Mouse (Mus musculus): ENCODE results near the gene Pafah1b3.

The Pafah1b3 gene

DNA sequence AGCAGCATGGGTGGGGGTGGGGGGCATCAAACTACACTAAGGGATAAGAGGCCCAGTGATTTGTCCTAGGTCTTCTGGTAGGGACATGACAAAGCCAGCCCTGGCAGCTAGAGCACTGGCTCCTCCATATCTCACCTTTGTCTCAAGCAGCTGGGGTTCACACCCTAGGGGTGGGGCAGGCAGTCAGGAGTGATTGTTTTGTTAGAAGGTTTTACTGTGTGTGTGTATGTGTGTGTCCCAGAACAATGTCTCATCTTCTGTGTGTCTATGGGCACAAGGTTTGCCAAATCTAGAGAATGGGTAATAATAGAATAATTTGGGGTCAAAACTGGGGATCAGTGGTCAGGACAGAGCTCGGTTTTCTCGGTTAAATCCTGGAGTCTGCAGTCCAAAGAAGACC, 7.7 kb upstream of the Pafah1b3 start:
- no peak for DNase-seq

DNA sequence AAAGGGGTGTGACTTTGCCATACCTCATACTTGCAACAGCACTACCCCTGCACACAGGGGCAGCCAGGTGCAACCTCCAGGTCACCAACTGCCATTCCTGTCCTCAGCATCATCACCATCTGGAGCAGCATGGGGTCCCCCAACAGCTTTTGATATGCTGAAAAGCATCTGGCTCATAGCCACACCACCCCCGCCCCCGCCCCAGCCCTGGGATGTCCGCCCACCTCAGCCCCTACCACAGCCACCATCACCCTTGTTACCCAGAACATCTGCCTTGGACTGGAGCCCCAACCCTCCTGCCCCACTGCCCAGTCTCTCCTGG, 5.9 kb upstream of the Pafah1b3 start:
- no peak for DNase-seq

DNA sequence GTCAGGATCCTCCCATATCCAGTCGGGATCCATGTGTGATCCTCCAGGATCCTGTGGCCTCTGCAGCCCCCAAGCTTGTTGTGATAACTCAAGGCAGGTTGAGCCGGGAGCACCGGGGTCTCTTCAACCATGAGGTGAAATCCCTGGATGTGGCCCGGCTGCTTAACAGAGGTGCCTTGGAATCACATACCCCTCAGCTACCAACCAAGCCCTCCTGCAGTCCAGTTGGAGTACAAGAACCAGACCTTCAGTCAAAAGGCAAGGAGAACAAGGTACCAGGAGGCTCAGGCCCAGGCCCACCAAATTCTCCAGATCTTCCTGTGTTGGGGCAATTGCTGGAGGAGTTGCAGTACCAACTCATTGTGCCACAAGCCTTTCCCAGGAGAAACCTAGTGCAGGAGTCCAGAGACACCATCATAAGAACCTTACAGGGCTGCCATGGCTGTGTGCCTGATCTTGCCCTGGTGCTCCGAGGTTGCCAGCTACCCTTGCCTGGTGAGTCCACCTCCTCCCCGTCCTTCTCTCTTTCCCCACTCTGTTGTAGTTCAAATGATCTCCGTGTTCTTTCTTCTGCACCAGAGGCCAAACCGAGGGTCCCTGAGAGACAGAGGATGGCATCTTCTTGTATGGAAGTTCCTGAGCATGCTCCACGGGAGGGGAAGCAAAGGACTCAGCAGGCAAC, 5.4 kb upstream of the Pafah1b3 start:
- DNase-seq = no peak

DNA sequence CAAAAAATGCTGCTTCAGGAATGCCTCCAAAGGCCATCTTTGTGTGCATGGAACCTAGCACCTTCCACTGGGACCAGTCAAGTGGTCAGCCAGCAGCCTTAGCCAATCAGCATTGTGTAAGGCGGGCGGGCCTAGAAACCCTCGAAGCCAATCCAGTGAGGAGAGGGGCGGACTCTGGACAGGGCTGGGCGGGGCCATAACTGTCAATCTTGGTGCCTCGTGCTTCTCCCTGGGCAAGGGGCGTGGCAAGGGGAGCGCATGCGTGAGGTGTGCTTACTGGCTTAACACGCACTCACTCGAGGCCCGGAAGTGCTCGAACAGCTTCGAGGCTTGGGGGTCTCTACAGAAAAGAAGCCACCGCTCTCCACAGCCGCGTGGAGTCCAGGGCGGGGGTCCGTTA, 3.3 kb upstream of the Pafah1b3 start, which contains the start of gene Prr19:
Gene Prr19, plus strand, starts transcription at position 349 of the 400 bp plus-strand sequence.
- DNase-seq = peak in 1 of 2 experiments; percentile 18

DNA sequence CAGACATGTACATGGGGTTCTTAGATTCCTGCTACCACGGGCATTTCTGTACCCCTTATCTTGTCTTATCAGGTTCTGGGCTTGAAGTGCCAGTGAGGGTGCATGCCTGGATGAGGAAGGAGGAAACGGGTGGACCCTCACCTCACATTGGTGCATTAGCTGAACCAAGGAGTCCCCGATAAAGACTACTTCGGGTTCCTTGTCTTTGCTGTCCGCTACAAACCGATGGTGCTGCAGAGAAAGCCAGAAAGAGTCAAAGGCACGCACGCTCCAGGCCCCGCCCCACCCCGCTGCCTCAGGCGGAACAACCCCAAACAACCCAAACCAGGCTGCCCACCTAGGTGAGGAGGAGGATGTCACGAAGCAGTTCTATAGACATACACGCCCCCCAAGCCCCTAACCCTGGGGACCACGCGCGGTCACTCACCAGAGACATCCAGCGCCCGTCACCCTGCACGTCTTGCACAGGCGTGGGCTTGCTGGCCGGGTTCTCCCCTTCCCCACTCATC, 787 bp downstream of the Pafah1b3 start:
- peak in 1 of 2 experiments; percentile 63 for DNase-seq

DNA sequence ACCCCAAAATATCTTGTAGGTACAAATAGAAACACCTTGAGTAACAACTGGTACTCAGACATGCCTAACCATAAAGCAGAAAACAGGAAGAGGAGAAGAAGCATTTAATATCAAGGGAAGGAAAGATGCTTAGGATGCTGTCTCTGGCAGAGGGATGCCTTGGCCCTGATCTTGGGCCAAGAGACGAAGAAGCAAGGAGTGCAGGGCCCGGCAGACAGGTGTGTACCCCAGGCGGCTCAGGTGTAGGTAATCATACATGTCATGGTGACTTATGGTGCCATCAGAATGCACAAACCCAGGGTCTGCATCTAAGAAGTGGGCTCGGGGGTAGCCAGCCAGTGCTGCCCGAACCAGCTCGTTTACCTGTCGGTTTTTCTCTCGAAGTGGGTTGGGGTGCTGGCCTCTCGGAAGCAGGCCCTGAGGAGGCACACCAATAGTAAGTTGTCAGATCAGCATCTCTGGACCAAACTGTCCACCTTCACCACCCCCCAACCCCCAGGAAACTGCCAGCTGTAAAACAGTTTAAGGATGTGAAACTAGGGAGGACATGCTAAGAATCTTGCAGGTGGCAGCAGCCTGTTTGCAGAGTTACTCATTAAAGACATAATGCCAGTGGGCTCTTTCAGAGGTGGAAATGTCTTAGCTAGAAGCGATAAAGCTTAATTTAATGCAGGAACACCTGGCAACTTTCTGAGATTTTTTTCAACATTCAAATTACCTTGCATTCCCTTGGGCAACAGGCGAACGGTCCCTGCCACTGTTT, 2.6 kb downstream of the Pafah1b3 start:
- no peak for DNase-seq

DNA sequence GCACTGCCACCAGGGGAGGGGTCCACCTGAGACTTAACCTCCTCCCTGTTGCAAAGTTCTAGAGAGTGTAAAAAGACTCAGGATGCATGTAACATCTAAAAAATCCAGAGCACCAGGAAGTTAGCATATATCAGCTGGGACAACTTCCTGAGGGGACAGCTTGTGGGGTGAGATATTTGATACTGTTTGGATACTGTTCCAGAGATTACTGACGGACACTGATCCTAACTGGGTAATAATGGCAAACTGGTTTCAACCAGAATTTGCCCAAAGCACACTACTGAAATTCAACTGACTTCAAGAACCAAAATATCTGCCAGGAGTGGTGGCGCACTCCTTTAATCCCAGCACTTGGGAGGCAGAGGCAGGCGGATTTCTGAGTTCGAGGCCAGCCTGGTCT, 3.3 kb downstream of the Pafah1b3 start:
- DNase-seq = no peak

DNA sequence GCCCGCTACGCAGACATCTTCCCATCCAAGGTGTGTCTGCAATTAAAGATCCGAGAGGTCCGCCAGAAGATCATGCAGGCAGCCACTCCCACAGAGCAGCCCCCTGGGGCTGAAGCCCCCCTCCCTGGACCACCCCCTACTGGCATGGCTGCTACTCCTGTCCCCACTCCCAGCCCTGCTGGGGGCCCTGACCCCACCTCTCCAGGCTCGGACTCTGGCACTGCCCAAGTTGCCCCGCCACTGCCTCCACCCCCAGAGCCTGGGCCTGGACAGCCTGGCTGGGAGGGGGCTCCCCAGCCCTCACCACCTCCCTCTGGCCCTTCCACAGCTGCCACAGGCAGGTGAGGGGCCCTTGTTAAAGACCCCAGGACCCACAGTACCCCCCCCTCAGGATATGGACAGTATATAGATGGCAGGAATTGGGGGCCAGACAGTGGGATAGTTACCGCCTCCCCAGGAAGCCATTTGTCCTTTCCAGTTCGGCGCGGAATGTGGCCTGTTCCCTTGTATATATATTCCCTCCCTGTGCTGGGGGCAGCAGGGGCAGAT, 4.5 kb downstream of the Pafah1b3 start:
- no peak for DNase-seq

DNA sequence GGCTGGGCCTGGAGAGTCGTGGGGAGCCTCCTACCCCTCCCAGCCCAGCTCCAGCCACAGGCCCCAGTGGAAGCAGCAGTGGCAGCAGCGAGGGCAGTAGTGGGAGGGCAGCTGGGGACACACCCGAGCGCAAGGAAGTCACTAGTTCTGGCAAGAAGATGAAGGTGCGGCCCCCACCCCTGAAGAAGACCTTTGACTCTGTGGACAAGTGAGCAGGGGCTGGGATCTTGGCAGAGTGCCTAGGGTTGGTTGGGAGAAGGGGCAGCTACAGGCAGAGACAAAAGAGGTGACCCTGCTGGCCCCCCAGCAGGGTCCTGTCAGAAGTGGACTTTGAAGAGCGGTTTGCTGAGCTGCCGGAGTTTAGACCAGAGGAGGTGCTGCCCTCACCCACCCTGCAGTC, 5.7 kb downstream of the Pafah1b3 start:
- no peak for DNase-seq

DNA sequence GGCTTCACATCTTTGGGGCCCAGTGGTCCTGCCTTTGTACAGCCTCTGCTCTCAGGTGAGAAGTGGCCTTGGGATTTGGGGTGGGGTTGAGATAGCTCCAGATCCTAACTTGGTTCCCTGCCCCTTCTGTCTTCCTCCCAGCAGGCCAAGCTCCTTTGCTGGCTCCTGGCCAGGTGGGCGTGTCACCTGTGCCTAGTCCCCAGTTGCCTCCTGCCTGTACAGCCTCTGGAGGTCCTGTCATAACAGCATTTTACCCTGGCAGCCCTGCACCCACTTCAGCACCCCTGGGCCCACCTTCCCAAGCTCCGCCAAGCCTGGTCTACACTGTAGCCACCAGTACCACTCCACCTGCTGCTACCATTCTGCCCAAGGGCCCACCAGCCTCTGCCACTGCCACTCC, 6.9 kb downstream of the Pafah1b3 start:
- DNase-seq = peak in 1 of 2 experiments; percentile 18

DNA sequence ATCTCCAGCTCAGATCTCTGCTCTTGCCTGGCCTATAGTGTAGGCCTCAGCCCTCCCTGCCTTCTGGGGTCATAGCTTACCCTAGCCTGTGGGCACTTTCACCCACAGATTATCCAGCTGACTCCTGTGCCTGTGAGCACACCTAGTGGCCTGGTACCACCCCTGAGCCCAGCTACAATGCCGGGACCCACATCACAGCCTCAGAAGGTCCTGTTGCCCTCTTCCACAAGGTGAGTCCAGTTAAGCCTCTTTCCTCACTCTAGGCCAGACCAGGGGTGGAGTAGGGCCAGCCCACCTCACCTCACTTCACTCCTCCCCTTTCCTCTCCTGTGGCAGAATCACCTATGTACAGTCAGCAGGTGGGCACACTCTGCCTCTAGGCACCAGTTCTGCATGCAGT, 7.3 kb downstream of the Pafah1b3 start:
- DNase-seq = no peak

DNA sequence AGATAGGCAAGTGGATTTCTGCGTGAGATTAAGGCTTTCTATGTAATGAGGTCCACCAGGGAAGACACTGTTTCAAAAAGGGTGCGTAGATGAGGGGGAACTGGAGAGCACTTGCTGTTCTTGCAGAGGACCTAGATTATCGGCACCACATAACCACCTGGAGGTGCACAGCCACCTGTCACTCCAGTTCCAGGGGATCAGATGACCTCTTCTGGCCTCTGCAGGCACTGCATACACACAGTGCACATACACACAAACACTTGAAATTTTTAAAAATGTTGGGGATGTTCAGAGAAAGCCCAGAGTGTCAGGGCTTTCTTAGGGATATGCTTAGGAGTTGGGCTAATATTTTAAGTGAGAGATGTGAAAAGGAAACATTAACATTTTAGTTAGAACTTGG, 7.9 kb downstream of the Pafah1b3 start:
- no peak for DNase-seq

DNA sequence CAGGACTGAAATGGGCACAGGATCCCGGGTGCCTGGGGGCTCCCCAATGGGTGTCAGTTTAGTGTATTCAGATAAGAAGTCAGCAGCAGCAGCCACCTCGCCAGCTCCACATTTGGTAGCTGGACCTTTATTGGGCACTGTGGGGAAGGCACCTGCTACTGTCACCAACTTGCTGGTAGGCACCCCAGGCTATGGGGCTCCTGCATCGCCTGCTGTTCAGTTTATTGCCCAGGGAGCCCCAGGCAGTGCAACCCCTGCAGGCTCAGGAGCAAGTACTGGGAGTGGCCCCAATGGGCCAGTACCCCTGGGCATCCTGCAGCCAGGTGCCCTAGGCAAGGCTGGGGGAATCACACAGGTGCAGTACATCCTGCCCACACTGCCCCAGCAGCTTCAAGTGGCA, 9.1 kb downstream of the Pafah1b3 start:
- no peak for DNase-seq

DNA sequence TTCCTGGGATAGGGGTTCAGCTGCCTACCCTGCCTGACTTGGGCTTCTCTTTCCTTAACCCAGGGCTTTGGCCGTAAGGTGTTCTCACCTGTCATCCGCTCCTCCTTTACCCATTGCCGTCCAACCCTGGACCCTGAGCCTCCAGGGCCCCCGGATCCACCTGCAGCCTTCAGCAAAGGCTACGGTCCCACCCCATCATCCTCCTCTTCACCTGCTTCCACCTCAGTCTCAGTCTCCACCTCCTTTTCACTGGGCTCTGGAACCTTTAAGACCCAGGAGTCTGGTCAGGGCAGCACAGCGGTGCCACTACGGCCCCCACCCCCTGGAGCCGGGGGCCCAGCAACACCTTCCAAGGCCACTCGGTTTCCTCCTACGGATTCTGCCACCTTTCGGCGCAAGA, 9.8 kb downstream of the Pafah1b3 start:
- no peak for DNase-seq

DNA sequence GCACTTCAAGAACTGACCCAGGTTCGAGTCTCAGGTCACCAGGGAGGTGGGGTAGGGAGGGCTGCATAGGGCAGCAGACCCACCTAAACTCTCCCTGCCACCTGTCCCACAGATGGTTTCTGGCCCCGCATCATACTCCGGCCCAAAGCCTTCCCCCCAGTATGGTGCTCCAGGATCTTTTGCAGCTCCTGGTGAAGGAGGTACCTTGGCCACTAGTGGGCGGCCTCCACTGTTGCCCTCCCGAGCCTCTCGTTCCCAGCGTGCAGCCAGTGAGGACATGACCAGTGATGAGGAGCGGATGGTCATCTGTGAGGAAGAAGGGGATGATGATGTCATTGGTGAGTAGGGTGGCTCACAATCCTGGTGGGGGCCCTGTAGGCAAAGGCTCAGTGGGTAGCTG, 10.8 kb downstream of the Pafah1b3 start:
- no peak for DNase-seq

DNA sequence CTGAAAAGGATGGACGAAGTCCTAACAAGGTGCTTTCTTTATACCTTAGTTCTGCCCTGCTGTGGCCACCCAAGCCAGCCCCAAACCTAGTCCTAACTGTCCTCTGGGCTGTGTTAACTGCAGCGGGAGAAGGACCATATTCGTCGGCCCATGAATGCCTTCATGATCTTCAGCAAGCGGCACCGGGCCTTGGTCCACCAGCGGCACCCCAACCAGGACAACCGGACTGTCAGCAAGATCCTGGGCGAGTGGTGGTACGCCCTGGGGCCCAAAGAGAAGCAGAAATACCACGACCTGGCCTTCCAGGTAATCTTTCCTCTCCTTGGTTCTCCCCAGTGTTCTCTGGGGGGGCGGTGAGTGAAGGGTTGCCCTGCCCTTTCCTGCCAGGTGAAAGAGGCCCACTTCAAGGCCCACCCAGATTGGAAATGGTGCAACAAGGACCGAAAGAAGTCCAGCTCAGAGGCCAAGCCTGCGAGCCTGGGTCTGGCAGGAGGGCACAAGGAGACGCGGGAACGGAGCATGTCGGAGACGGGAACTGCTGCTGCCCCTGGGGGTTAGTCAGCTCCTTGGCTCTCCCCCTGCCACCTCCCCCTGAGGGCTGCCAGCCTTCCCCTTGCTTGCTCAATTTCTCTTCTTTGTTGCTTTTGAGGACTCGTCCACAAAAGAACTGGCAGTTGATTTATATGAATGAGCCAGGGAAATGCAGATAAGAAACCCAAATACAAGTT, 12.1 kb downstream of the Pafah1b3 start:
- no peak for DNase-seq

DNA sequence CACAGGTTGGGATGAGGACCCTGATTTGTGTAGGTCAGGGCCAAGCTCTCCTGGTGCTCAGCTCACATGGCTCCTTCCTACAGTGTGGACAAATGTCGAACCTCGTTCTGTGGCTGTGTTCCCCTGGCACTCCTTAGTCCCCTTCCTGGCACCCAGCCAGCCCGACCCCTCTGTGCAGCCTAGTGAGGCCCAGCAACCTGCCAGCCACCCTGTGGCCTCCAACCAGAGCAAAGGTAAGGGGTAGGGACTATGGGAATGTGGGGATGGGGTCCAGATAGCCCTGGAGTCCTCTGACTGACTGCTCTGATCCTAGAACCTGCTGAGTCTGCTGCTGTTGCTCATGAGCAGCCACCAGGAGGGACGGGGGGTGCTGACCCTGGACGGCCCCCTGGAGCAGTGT, 13.0 kb downstream of the Pafah1b3 start:
- DNase-seq = no peak

DNA sequence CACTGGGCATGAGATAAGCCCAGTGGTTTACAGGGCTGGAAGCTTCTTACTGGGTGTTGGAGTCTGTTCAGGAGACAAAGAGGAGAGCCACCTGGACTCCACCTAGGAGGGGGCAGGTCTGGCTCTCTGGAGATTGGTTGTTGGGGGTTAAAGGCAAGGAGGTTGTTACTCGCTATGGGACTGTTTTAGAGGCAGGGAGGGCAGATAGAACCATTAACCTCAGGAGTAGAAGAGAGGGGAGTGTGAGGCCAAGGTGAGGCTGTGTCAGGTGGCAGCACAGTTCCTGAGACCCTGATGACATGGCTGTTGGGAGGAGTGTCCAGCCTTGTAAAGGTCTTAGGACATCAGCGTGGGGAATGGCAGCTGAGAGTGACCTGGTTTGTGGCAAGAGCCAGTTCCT, 13.6 kb downstream of the Pafah1b3 start:
- no peak for DNase-seq

DNA sequence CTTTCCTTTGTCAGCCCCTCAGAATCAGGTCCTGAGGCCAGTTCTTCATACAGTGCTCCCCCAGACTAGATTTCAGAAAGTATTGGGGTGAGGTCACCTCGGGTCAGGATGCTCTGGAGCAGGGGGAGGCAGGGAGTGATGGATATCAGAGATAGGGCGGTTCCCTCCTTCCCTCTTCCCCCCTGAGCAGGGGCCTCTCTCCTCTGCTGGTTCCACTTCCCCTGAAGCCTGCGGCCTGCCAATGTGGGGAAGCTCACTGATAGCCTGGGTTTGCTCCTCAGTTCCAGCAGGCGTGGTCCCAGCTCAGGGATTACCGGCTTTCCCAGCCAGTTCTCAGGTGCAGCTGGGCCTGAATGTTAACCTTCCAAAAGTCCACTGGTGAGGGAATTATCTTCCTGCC, 14.1 kb downstream of the Pafah1b3 start:
- DNase-seq = peak in 1 of 2 experiments; percentile 19

DNA sequence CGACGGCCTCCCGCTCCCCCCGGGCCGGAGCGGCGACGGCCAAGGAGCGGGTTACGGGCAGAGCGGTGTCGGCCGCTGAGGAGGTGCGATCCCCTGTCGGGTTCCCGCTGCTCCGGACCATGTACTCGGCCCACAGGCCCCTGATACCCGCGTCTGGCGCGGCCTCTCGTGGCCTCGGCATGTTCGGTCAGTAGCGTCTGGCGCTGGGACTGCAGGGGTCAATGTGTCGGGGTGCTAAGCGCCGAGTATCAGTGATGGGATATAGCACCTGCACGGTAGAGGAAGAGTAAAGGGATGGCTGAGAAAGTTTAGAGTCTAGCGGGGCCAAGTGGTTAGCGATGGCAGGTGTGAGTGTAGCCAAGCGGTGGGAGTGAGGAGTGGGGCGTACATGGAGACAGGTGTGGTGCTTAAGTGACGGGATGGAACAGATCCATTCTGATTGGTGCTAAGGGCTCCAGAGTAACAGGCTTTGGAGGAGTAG, 15.0 kb downstream of the Pafah1b3 start:
- peak in 1 of 2 experiments; percentile 62 for DNase-seq

DNA sequence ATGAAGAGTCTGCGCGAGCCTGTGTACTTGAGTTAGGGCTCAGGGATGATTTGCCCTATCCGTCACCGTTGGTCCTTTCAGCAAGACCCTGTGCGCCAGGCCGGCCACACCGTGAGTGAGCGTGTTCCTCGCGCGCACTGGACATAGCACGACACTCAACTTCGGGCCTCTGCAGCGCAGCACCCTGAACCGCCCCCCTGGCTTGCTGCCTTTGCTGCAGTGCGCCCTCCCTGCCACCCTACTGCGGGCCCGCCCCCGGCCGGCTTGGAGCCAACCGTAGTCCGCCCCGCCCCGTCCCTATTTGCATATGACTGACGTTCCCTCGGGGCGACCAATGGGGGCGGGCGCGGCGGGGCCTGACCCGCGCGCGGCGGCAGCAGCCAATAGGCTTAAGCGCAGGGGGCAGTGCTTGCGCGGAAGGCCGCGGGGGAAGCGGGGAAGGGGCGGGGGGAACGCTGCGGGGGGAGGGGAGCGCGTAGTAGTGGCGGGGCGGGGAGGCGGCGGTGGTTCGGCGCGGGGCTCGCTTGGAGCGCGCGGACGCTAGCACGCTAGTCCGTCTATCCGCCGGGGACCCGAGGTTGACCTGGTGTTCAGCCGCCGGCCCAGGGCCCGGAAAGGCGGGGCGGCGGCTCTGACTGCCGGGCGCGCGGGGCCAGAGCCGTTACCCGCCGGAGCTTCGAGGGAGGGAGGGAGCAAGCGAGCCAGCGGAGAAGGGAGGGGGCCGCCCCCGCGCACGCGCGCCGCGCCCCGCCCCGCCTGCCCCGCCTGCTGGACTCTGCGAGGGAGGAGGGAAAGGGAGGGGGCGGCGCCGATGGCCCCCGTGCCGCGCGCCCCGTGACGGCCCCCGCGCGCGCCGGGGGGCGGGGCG, 15.8 kb downstream of the Pafah1b3 start:
- DNase-seq = peak; percentile 96 to 98

DNA sequence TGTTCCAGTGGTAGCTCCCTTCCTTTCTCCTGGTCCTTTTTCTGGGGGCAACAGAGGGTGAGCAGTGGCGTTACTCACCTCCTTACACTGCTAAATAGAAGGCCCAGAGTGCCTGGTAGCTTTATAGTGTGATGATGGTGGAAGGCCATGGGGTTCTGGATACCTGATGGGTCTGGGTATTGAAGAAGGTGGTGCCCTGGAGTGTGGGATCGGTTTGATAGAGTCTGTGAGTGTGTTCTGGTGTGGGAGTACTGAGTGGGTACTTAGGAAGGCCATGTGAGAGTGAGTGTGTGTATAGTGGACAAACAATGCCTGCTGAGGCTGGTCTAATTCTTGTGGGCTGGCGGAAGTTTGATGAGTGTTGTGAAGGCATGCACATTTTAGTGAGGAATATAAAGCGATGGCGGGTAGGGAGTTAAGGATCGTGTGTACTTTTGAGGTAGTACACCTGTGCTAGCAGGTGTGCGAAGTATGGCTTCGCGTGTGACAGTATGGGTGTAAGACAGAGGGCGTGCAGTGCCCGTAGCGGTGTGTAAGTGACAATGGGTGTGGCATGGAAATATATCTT, 16.5 kb downstream of the Pafah1b3 start:
- peak in 1 of 2 experiments; percentile 21 for DNase-seq
